Mouse (Mus musculus): ENCODE measurements around the gene Irf2bp1.

DNA sequence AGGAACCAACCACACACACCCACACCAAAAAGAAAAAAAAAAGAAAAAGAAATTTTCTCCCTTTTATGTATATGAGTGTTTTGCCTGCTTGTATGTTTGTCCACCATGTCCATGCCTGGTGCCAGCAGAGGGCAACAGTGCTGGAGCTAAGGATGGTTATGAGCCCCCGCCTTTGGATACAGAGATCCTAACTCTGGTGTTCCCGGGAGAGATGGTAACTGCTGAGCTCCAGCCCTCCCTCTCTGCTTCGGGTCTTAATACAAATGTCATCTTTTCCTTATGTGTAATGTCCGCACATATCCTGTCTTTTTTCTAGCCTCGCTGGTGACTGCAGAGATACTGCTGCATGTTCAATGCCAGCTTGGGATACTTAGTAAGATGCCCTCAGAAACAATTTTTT lies 13.8 kb upstream of the Irf2bp1 start:
- TF ChIP-seq POLR2A (IDR thresholded peaks at IDR 0.05; ENCODE audit: insufficient read depth, low read depth, low read length) (no peak), CTCF (IDR thresholded peaks at IDR 0.05) (peak; percentile 40), EP300 (IDR thresholded peaks at IDR 0.05; ENCODE audit: insufficient read depth, low read depth, low read length) (no peak)
